Mouse (Mus musculus): ENCODE measurements around the gene Gabre.

Gene Gabre

GRCm38 (mm10) chrX:72274659-72275371 lies at the start of gene Gabre:
TSS of gene Gabre (minus strand) at chrX:72274803.
- DNase-seq (ENCODE audit: low spot score in 2 of 2): no peak

- no peak for DNase-seq (ENCODE audit: low spot score in 2 of 2)
Observed at GRCm38 (mm10) chrX:72297812-72298211, 23.2 kb upstream of the Gabre start.

- no peak for DNase-seq (ENCODE audit: low spot score in 2 of 2)
Observed at GRCm38 (mm10) chrX:72275372-72275663, 715 bp upstream of the Gabre start.

GRCm38 (mm10) chrX:72273966-72274658 lies 491 bp downstream of the Gabre start:
- DNase-seq (ENCODE audit: low spot score in 2 of 2): no peak

- DNase-seq (ENCODE audit: low spot score in 2 of 2): no peak
Observed at GRCm38 (mm10) chrX:72270637-72271036, 4.0 kb downstream of the Gabre start.

- no peak for DNase-seq (ENCODE audit: low spot score in 2 of 2)
Observed at GRCm38 (mm10) chrX:72221717-72222116, 52.9 kb downstream of the Gabre start, which contains the start of gene Magea4. TSS of gene Magea4 (plus strand) at chrX:72222017.

Data from right cerebral cortex, postnatal 36 days (tissue).